Mouse (Mus musculus): Measurements from ENCODE around the gene Fdx1l.
"Not testable (repeated sequence)": the region's sequence is repeated elsewhere in the genome, so short reads cannot be mapped to it uniquely, and the experiment has no call there.

The Fdx1l gene

GRCm38 (mm10) chr9:21072641-21073040 lies 773 bp downstream of the Fdx1l start:
- DNase-seq (ENCODE audit: low spot score in 2 of 2) = no peak

- DNase-seq (ENCODE audit: low spot score in 2 of 2) = no peak
Measured at GRCm38 (mm10) chr9:21067006-21067684, 6.3 kb downstream of the Fdx1l start, which contains the start of gene Zglp1. Zglp1 (minus strand) TSS chr9:21067093.

GRCm38 (mm10) chr9:21062928-21063327 lies 10.5 kb downstream of the Fdx1l start:
- no peak for DNase-seq (ENCODE audit: low spot score in 2 of 2)

- DNase-seq (ENCODE audit: low spot score in 2 of 2) = no peak
Measured at GRCm38 (mm10) chr9:21051578-21051977, 21.8 kb downstream of the Fdx1l start.

GRCm38 (mm10) chr9:21045235-21045634 lies 28.2 kb downstream of the Fdx1l start:
- no peak for DNase-seq (ENCODE audit: low spot score in 2 of 2)

GRCm38 (mm10) chr9:21044785-21045184 lies 28.6 kb downstream of the Fdx1l start:
- not testable (repeated sequence) for DNase-seq (ENCODE audit: low spot score in 2 of 2)

- no peak for DNase-seq (ENCODE audit: low spot score in 2 of 2)
Measured at GRCm38 (mm10) chr9:21043563-21043962, 29.9 kb downstream of the Fdx1l start.

- peak in 1 of 2 experiments; percentile 57 for DNase-seq (ENCODE audit: low spot score in 2 of 2)
Measured at GRCm38 (mm10) chr9:21041308-21041707, 32.1 kb downstream of the Fdx1l start.

GRCm38 (mm10) chr9:21039779-21040178 lies 33.6 kb downstream of the Fdx1l start:
- no peak for DNase-seq (ENCODE audit: low spot score in 2 of 2)

GRCm38 (mm10) chr9:21037481-21037891 lies 35.9 kb downstream of the Fdx1l start:
- DNase-seq (ENCODE audit: low spot score in 2 of 2) = no peak

- DNase-seq (ENCODE audit: low spot score in 2 of 2) = no peak
Measured at GRCm38 (mm10) chr9:21036666-21037065, 36.7 kb downstream of the Fdx1l start.

GRCm38 (mm10) chr9:21036161-21036560 lies 37.3 kb downstream of the Fdx1l start:
- no peak for DNase-seq (ENCODE audit: low spot score in 2 of 2)

- DNase-seq (ENCODE audit: low spot score in 2 of 2) = no peak
Measured at GRCm38 (mm10) chr9:21035586-21035985, 37.8 kb downstream of the Fdx1l start.

GRCm38 (mm10) chr9:21034481-21035085 lies 38.8 kb downstream of the Fdx1l start:
- no peak for DNase-seq (ENCODE audit: low spot score in 2 of 2)

GRCm38 (mm10) chr9:21033136-21033535 lies 40.3 kb downstream of the Fdx1l start:
- DNase-seq (ENCODE audit: low spot score in 2 of 2) = no peak

- no peak for DNase-seq (ENCODE audit: low spot score in 2 of 2)
Measured at GRCm38 (mm10) chr9:21032491-21032890, 40.9 kb downstream of the Fdx1l start.

GRCm38 (mm10) chr9:21031896-21032351 lies 41.5 kb downstream of the Fdx1l start, which contains the start of gene Icam5:
Icam5 (plus strand) TSS chr9:21032073.
- peak in 1 of 2 experiments; percentile 65 for DNase-seq (ENCODE audit: low spot score in 2 of 2)

- peak; percentile 59 to 74 for DNase-seq (ENCODE audit: low spot score in 2 of 2)
Measured at GRCm38 (mm10) chr9:21031251-21031895, 42.0 kb downstream of the Fdx1l start.

- DNase-seq (ENCODE audit: low spot score in 2 of 2) = peak in 1 of 2 experiments; percentile 71
Measured at GRCm38 (mm10) chr9:21030781-21031250, 42.6 kb downstream of the Fdx1l start.

GRCm38 (mm10) chr9:21030055-21030600 lies 43.3 kb downstream of the Fdx1l start:
- no peak for DNase-seq (ENCODE audit: low spot score in 2 of 2)

GRCm38 (mm10) chr9:21029291-21030054 lies 43.9 kb downstream of the Fdx1l start, which contains the start of gene Icam4:
Icam4 (plus strand) TSS chr9:21029373.
- peak in 1 of 2 experiments; percentile 63 for DNase-seq (ENCODE audit: low spot score in 2 of 2)

Measured in frontal cortex, postnatal 25 days (tissue).